Mouse (Mus musculus): ENCODE measurements around the gene H2-T3. TPM values are rescaled to one million over a fixed set of nuclear protein-coding genes. Genes with fewer than 3 reads are reported as not detected.

The H2-T3 gene
- polyA plus RNA-seq, 1 experiment from 2014 or later: 1.3 TPM

DNA sequence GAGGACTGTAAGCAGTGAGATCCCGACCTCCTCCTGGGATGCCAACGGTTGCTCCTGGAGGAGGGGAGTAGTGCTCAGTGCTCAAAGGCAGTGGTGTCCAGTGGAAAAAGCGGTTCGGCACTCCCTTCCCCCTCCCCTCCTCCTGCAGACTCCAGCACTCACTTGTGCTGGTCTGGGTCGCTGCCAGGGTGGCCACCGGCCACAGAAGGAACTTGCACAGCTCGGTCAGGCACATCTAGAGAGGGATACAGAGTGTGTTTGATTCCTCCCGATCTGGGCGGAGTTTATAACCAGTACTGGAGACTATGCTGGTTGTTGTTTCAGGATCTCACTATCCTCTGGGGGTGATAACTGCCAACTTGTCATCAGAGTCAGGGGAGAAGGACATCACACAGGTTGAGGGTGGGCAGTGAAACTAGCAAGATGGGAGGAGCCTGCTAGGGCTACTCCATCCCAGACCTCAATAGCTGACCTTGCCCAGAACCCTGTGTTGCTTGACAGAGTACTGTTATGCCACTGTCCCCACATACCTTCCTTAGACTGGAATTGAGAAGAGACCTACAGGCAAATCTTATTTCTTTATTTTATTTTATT is 35.2 kb upstream of the H2-T3 start:
- no peak overlapping the region for H3K9ac ChIP-seq
- no peak overlapping the region for H3K27ac ChIP-seq (ENCODE audit: low read depth)
- 10% methylated on average over 9 of the region's 9 CpGs for WGBS
- peak overlapping the region; percentile 21 for H3K4me2 ChIP-seq
- DNase-seq (no peak), ATAC-seq (ENCODE audit: insufficient read depth) (peak; percentile 31; the same call in 1 of the 2 replicates)
- no peak for TF ChIP-seq CTCF (IDR thresholded peaks at IDR 0.05; ENCODE audit: low read depth)
- no peaks in the 10 kb centered on the region for H3K36me3 ChIP-seq (ENCODE audit: insufficient read depth)
- no peak overlapping the region for H3K4me3 ChIP-seq (ENCODE audit: low read depth, low read length)
- no peaks in the 10 kb centered on the region for H3K4me1 ChIP-seq (ENCODE audit: insufficient read depth)
- H3K27me3 ChIP-seq (ENCODE audit: insufficient read depth, low read length): peaks cover 39% of the 10 kb centered on the region
- H3K9me3 ChIP-seq (ENCODE audit: low read depth, low read length): no peaks in the 10 kb centered on the region

DNA sequence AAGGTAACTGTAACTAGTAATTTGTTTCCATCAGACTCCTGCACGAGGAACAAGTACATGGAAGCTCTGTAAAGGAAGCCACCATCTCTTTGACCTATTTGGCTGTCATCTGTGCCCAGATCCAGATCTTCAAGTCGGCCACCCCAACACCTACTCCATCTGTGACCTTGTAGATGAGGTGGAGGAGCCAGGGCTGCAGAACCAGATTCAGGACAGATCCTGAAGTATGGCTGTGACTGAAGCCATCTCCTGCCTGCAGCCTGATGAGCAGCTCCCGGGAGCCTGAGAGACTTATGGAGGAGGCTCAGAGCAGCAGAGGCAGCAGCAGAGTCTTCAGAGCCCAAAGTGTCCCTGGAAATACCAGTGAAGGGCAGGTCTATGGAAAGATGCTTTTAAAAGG is 34.4 kb upstream of the H2-T3 start:
- no peak overlapping the region for H3K9ac ChIP-seq

DNA sequence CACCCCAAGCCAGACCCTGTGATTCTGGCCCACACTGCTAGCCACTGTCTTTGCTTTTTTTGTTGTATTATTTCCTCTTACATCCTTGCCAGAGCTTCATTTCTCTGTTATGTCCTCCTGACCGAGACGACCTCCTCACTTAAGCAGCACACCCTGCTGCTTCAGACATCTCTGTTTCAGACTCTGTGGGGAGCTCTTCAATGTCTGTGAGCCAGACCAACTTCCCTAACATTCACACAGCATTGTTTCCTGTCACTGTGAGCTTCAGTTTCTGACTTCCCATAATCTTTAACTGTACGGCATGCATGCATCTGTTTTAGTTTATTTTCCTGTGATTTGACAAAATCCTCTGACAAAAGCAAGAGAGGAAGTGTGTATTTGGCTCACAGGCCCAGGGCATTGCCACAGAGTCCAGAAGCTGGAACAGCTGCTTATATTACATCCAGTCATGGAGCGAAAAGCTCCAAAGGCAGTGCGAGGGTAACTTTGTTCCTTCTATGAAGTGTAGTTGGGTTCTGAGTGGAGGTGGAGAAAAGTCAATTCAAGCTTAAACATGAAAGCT is 28.6 kb upstream of the H2-T3 start:
- ATAC-seq (ENCODE audit: insufficient read depth): no peak

More for the DNA sequence above, 34.4 kb upstream of the H2-T3 start:
- Histone ChIP-seq H3K27ac (ENCODE audit: low read depth) (no peak overlapping the region), H3K9me3 (ENCODE audit: low read depth, low read length) (no peaks in the 10 kb centered on the region), H3K36me3 (ENCODE audit: insufficient read depth) (no peaks in the 10 kb centered on the region), H3K4me1 (ENCODE audit: insufficient read depth) (no peaks in the 10 kb centered on the region), H3K4me2 (no peak overlapping the region), H3K27me3 (ENCODE audit: insufficient read depth, low read length) (peaks cover 32% of the 10 kb centered on the region), H3K4me3 (ENCODE audit: low read depth, low read length) (no peak overlapping the region)
- 39% methylated on average over 3 of the region's 3 CpGs for WGBS
- no peak for ATAC-seq (ENCODE audit: insufficient read depth)
- DNase-seq: no peak
- no peak for TF ChIP-seq CTCF (IDR thresholded peaks at IDR 0.05; ENCODE audit: low read depth)

DNA sequence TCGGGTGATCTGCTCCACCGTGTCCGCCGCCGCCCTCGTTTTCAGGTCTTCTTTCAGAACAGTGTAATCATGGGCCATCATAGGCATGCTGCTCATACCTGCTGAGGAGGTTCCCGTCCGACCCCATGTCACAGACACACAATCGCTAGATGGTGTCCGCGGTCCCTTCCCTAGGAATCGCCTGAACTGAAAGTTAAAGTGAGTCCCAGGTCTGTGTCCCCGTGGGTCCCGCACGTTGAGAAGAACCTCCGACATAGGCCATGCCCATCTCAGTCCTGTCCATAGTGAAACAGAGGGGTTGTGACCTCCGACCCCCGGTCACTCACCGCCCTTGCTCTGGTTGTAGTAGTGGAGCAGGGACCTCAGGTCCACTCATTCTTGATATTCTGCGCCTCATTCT is 25.5 kb upstream of the H2-T3 start:
- Histone ChIP-seq H3K4me2 (peak overlapping the region; percentile 36; the same call in 1 of the 2 replicates), H3K27me3 (ENCODE audit: insufficient read depth, low read length) (peaks cover 43% of the 10 kb centered on the region), H3K9me3 (ENCODE audit: low read depth, low read length) (no peaks in the 10 kb centered on the region), H3K36me3 (ENCODE audit: insufficient read depth) (no peaks in the 10 kb centered on the region), H3K9ac (no peak overlapping the region), H3K4me3 (ENCODE audit: low read depth, low read length) (peak overlapping the region; percentile 8; the same call in 1 of the 2 replicates), H3K4me1 (ENCODE audit: insufficient read depth) (no peaks in the 10 kb centered on the region; the same call in 1 of the 2 replicates), H3K27ac (ENCODE audit: low read depth) (no peak overlapping the region)
- no peak for DNase-seq
- no peak for ATAC-seq (ENCODE audit: insufficient read depth)
- whole genome bisulfite sequencing: 5% methylated on average over 20 of the region's 20 CpGs
- TF ChIP-seq CTCF (IDR thresholded peaks at IDR 0.05; ENCODE audit: low read depth): no peak

More for the DNA sequence above, 28.6 kb upstream of the H2-T3 start:
- Histone ChIP-seq H3K9me3 (ENCODE audit: low read depth, low read length) (no peaks in the 10 kb centered on the region), H3K4me1 (ENCODE audit: insufficient read depth) (no peaks in the 10 kb centered on the region; the same call in 1 of the 2 replicates), H3K27ac (ENCODE audit: low read depth) (no peak overlapping the region), H3K27me3 (ENCODE audit: insufficient read depth, low read length) (peaks cover 41% of the 10 kb centered on the region), H3K36me3 (ENCODE audit: insufficient read depth) (no peaks in the 10 kb centered on the region), H3K4me2 (no peak overlapping the region), H3K4me3 (ENCODE audit: low read depth, low read length) (no peak overlapping the region), H3K9ac (no peak overlapping the region)
- TF ChIP-seq CTCF (IDR thresholded peaks at IDR 0.05; ENCODE audit: low read depth): no peak
- 61% methylated on average over 5 of the region's 5 CpGs for WGBS
- DNase-seq: no peak

DNA sequence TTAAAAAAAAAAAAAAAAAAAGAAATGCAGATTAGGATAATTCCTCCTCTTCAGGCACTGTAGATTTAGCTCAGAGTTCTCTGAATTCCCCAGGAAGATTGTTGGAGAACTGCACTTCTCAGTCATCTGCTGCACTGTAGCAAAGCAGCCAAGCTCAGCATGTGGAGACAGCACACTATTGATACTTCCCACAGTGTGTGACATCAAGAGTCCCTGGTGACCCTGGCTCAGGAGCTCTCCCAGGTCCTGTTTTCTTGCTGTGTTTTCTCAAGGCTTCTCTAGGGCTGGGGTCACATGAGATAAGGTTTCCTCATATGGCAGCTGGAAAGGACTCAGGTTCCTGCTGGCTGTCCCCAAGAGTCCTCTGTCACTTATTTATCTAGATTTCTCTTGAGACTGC is 16.8 kb upstream of the H2-T3 start:
- Histone ChIP-seq H3K27ac (ENCODE audit: low read depth) (no peak overlapping the region), H3K4me2 (no peak overlapping the region), H3K4me1 (ENCODE audit: insufficient read depth) (no peaks in the 10 kb centered on the region), H3K36me3 (ENCODE audit: insufficient read depth) (no peaks in the 10 kb centered on the region), H3K9ac (no peak overlapping the region), H3K9me3 (ENCODE audit: low read depth, low read length) (no peaks in the 10 kb centered on the region), H3K4me3 (ENCODE audit: low read depth, low read length) (no peak overlapping the region), H3K27me3 (ENCODE audit: insufficient read depth, low read length) (peaks cover 22% of the 10 kb centered on the region)
- no peak for DNase-seq
- no peak for ATAC-seq (ENCODE audit: insufficient read depth)
- TF ChIP-seq CTCF (IDR thresholded peaks at IDR 0.05; ENCODE audit: low read depth): no peak

DNA sequence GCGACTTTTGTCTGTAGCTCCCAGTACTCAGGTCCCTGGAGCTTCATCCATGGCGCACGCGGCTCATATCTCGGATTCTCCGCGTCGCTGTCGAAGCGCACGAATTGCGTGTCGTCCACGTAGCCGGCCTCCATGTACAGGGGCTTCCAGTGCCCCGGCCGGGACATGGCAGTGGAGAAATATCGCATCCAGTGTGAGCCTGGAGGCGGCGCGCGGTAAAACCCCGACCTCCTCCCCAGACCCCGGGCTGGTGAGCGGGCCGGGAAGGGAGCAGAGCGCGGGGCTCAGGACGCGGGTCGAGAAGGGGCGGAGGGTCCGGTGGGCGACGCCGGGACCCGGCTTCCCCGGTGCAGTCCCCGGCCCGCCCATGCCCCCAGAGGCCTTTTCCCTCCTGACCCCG is 15.8 kb upstream of the H2-T3 start:
- Histone ChIP-seq H3K9me3 (ENCODE audit: low read depth, low read length) (no peaks in the 10 kb centered on the region), H3K4me3 (ENCODE audit: low read depth, low read length) (peak overlapping the region; percentile 35), H3K27me3 (ENCODE audit: insufficient read depth, low read length) (peaks cover 22% of the 10 kb centered on the region), H3K4me1 (ENCODE audit: insufficient read depth) (no peaks in the 10 kb centered on the region), H3K4me2 (peak overlapping the region; percentile 63), H3K27ac (ENCODE audit: low read depth) (no peak overlapping the region), H3K9ac (peak overlapping the region; percentile 21; the same call in 1 of the 2 replicates), H3K36me3 (ENCODE audit: insufficient read depth) (no peaks in the 10 kb centered on the region)
- peak; percentile 47; the same call in 1 of the 2 replicates for ATAC-seq (ENCODE audit: insufficient read depth)
- peak; percentile 45 for DNase-seq
- no peak for TF ChIP-seq CTCF (IDR thresholded peaks at IDR 0.05; ENCODE audit: low read depth)
- WGBS: 1% methylated on average over 41 of the region's 41 CpGs

DNA sequence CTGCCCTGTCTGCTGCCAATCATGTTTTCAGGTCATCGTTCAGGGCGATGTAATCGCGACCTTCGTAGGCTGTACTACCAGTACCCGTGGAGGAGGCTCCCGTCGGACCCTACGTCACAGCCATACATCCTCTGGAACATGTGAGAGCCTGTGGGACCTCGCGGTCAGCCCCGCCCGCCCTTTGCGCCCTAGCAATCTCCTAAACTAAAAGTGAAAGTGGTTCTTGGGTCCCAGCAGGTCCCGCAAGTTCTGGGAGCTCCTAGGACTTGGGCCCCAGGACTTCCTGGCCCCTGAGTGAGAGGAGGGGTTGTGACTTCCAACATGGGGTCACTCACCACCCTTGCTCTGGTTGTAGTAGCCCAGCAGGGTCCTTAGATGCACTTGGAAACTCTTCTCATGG is 15.4 kb upstream of the H2-T3 start:
- ATAC-seq (ENCODE audit: insufficient read depth) (peak; percentile 52), DNase-seq (peak; percentile 28)
- Histone ChIP-seq H3K9me3 (ENCODE audit: low read depth, low read length) (no peaks in the 10 kb centered on the region), H3K4me3 (ENCODE audit: low read depth, low read length) (peak overlapping the region; percentile 35), H3K36me3 (ENCODE audit: insufficient read depth) (no peaks in the 10 kb centered on the region), H3K27ac (ENCODE audit: low read depth) (no peak overlapping the region), H3K4me2 (peak overlapping the region; percentile 63), H3K4me1 (ENCODE audit: insufficient read depth) (no peaks in the 10 kb centered on the region), H3K9ac (peak overlapping the region; percentile 21; the same call in 1 of the 2 replicates), H3K27me3 (ENCODE audit: insufficient read depth, low read length) (peaks cover 22% of the 10 kb centered on the region)
- 2% methylated on average over 15 of the region's 15 CpGs for WGBS
- no peak for TF ChIP-seq CTCF (IDR thresholded peaks at IDR 0.05; ENCODE audit: low read depth)
